In genomic region chr6:94668204-94668863, GRCm38 (mm10) we compare ENCODE assay signal across 12 mouse cellular contexts. TPM values are rescaled to one million over a fixed set of nuclear protein-coding genes. Genes with fewer than 3 reads are reported as not detected.
DNase-seq lines count a peak whose midpoint lies in the region; ATAC-seq and TF ChIP-seq lines count a peak whose summit lies in the region.
"Had no signal": no experiment of that assay in that cellular context is flagged by ENCODE, and none has a peak within 500 bp of the region (broad histone marks: within the 10 kb centered on the region; RNA-seq: fewer than 3 reads in every experiment).

No protein-coding gene starts in this region.

- H3K4me3 ChIP-seq in kidney, postnatal 0 days (replicated peaks; ENCODE audit: low read depth, low read length): no peak overlapping the region
- peak overlapping the region; percentile 8; the same call in 1 of the 2 replicates for H3K4me3 ChIP-seq in forebrain, embryonic 16.5 days (replicated peaks; ENCODE audit: low read length)
- H3K4me3 ChIP-seq in midbrain, embryonic 15.5 days: peak overlapping the region; percentile 15; the same call in 1 of the 2 replicates
- H3K4me3 ChIP-seq in cerebellum, adult 2 months (replicated peaks; ENCODE audit: insufficient read depth, low read depth, low read length): no peak overlapping the region

- 32% methylated on average over 13 of the region's 13 CpGs for WGBS in kidney, postnatal 0 days
- 9% methylated on average over 13 of the region's 13 CpGs for WGBS in forebrain, embryonic 16.5 days
- 23% methylated on average over 13 of the region's 13 CpGs for WGBS in midbrain, embryonic 15.5 days
- 42% methylated on average over 13 of the region's 13 CpGs for WGBS in cerebellum, adult 2 months

- no peaks in the 10 kb centered on the region for H3K9me3 ChIP-seq in kidney, postnatal 0 days (replicated peaks; ENCODE audit: low read length)
- no peaks in the 10 kb centered on the region for H3K9me3 ChIP-seq in forebrain, embryonic 16.5 days (ENCODE audit: control insufficient read depth, low read length)
- H3K9me3 ChIP-seq in midbrain, embryonic 15.5 days: no peaks in the 10 kb centered on the region

- H3K4me2 ChIP-seq in kidney, postnatal 0 days (ENCODE audit: low read length): peak overlapping the region; percentile 30; the same call in 1 of the 2 replicates
- peak overlapping the region; percentile 44 for H3K4me2 ChIP-seq in forebrain, embryonic 16.5 days (ENCODE audit: low read length)
- peak overlapping the region; percentile 33 for H3K4me2 ChIP-seq in midbrain, embryonic 15.5 days

- no peaks in the 10 kb centered on the region for H3K36me3 ChIP-seq in kidney, postnatal 0 days (ENCODE audit: insufficient read depth, low read length)
- no peaks in the 10 kb centered on the region for H3K36me3 ChIP-seq in forebrain, embryonic 16.5 days (ENCODE audit: control insufficient read depth, insufficient read depth)
- no peaks in the 10 kb centered on the region for H3K36me3 ChIP-seq in midbrain, embryonic 15.5 days (replicated peaks)

- no peak overlapping the region for H3K9ac ChIP-seq in kidney, postnatal 0 days (ENCODE audit: low read depth, low read length)
- no peak overlapping the region for H3K9ac ChIP-seq in forebrain, embryonic 16.5 days (replicated peaks; ENCODE audit: low read depth, low read length)
- H3K9ac ChIP-seq in midbrain, embryonic 15.5 days: no peak overlapping the region

- no peak for ATAC-seq in kidney, postnatal 0 days (replicated peaks; ENCODE audit: low FRiP score, low read depth)
- ATAC-seq in forebrain, embryonic 16.5 days: peak; percentile 47; the same call in 1 of the 2 replicates
- ATAC-seq in midbrain, embryonic 15.5 days (replicated peaks): 0 out of 2 replicates have a peak, but pooled peaks have one; percentile 24

- TF ChIP-seq POLR2A in cerebellum, adult 2 months (IDR thresholded peaks at IDR 0.05; ENCODE audit: borderline replicate concordance, insufficient read depth, low read length): no peak

- DNase-seq in embryo, embryonic 10 days (ENCODE audit: low spot score): peak; percentile 58
- DNase-seq in embryo, embryonic 9.5 days (ENCODE audit: extremely low spot score): no peak
- DNase-seq in kidney, postnatal 0 days (ENCODE audit: low spot score): no peak
- no peak for DNase-seq in kidney, adult 8-10 months
- DNase-seq in cerebellum, adult 2 months: no peak
- DNase-seq in right cerebral cortex, postnatal 4 days: no peak
- DNase-seq: adrenal gland, postnatal 25 days; cerebellum, postnatal 10 days; layer of hippocampus, adult 9-11 months; lung, adult 18-20 months had no signal

- no peak for TF ChIP-seq CTCF in kidney, postnatal 0 days (IDR thresholded peaks at IDR 0.05; ENCODE audit: low read depth)
- TF ChIP-seq CTCF in cerebellum, adult 2 months (IDR thresholded peaks at IDR 0.05; ENCODE audit: borderline replicate concordance, insufficient read depth, low read depth, low read length): no peak

- no peaks in the 10 kb centered on the region for H3K27me3 ChIP-seq in kidney, postnatal 0 days (ENCODE audit: insufficient read depth, low read length)
- no peaks in the 10 kb centered on the region for H3K27me3 ChIP-seq in forebrain, embryonic 16.5 days (replicated peaks; ENCODE audit: control insufficient read depth, insufficient read depth, low read length)
- H3K27me3 ChIP-seq in midbrain, embryonic 15.5 days (replicated peaks): no peaks in the 10 kb centered on the region
- no peaks in the 10 kb centered on the region for H3K27me3 ChIP-seq in cerebellum, adult 2 months (ENCODE audit: control insufficient read depth, insufficient read depth, low read length)

- no peak overlapping the region for H3K27ac ChIP-seq in kidney, postnatal 0 days
- no peak overlapping the region for H3K27ac ChIP-seq in forebrain, embryonic 16.5 days (ENCODE audit: low read length)
- H3K27ac ChIP-seq in midbrain, embryonic 15.5 days: peak overlapping the region; percentile 36; the same call in 1 of the 2 replicates
- H3K27ac ChIP-seq in cerebellum, adult 2 months (ENCODE audit: insufficient read depth, low read length): no peak overlapping the region

- H3K4me1 ChIP-seq in kidney, postnatal 0 days (replicated peaks; ENCODE audit: insufficient read depth, low read length): peaks cover 26% of the 10 kb centered on the region; the same call in 1 of the 2 replicates
- peaks cover 17% of the 10 kb centered on the region for H3K4me1 ChIP-seq in forebrain, embryonic 16.5 days (replicated peaks; ENCODE audit: control insufficient read depth, insufficient read depth, low read length)
- peaks cover 17% of the 10 kb centered on the region for H3K4me1 ChIP-seq in midbrain, embryonic 15.5 days
- peaks cover 19% of the 10 kb centered on the region for H3K4me1 ChIP-seq in cerebellum, adult 2 months (ENCODE audit: control insufficient read depth, insufficient read depth, low read length)

RNA-seq across cellular contexts. Expression of gene Lrig1, which starts 31.6 kb away (rescaled TPM):
- polyA plus RNA-seq in kidney, postnatal 0 days (2015; fragmentation: Nextera tagmentation; extraction: Ambion mirVana): 6.1 and 8.3 TPM in 2 replicates
- 7.1 and 8.3 TPM in 2 replicates for polyA plus RNA-seq in forebrain, embryonic 16.5 days (2015; fragmentation: Nextera tagmentation; extraction: Ambion mirVana)
- polyA plus RNA-seq in midbrain, embryonic 15.5 days (2015; fragmentation: Nextera tagmentation; extraction: Ambion mirVana): 16.0 and 18.7 TPM in 2 replicates
- polyA plus RNA-seq in cerebellum, adult 2 months (2012; rRNA removed): 84.5 and 86.2 TPM in 2 replicates

Comparison
In these comparisons a context has a peak if more than half of its experiments do, and no peak if none do; other contexts are left out.
1. H3K4me3 ChIP-seq: peak in forebrain, embryonic 16.5 days (single experiment) and midbrain, embryonic 15.5 days (single experiment); none in kidney, postnatal 0 days (single experiment) and cerebellum, adult 2 months (single experiment).
2. Peak in every context shown above with its lines, with median percentiles within 50 percentile points of each other: H3K4me2 ChIP-seq.